ENCODE assay signal across 17 mouse cellular contexts in genomic region chr6:147954253-147954652, GRCm38 (mm10).
DNase-seq lines count a peak whose midpoint lies in the region; ATAC-seq and TF ChIP-seq lines count a peak whose summit lies in the region.
"Had no signal": no experiment of that assay in that cellular context is flagged by ENCODE, and none has a peak within 500 bp of the region (broad histone marks: within the 10 kb centered on the region; RNA-seq: fewer than 3 reads in every experiment).

No protein-coding gene starts in this region.

- dilution Hi-C loops in CH12.LX (cut with MboI; ENCODE audit: extremely low pct_ligation_motif_present, extremely low pct_unique_long_range_greater_than_20kb, low sequenced_read_pairs) = no loop called here

- in situ Hi-C loops in CH12.LX (cut with MboI; ENCODE audit: low pct_ligation_motif_present, low pct_unique_long_range_greater_than_20kb, low sequenced_read_pairs) = no loop called here

- H3K27ac ChIP-seq in liver, embryonic 15.5 days (replicated peaks) = 0 out of 2 replicates have a peak overlapping the region, but pooled peaks have one; percentile 3
- peak overlapping the region; percentile 25; the same call in 1 of the 2 replicates for H3K27ac ChIP-seq in CH12.LX (ENCODE audit: insufficient read depth, low read depth)
- H3K27ac ChIP-seq in intestine, embryonic 16.5 days (ENCODE audit: low read length) = peak overlapping the region; percentile 70
- H3K27ac ChIP-seq: embryonic facial prominence, embryonic 10.5 days; forebrain, embryonic 13.5 days; hindbrain, embryonic 10.5 days; hindbrain, embryonic 14.5 days had no signal

- no peak overlapping the region for H3K4me2 ChIP-seq in liver, embryonic 15.5 days
- H3K4me2 ChIP-seq in CH12.LX (ENCODE audit: insufficient read depth, low read depth, poor library complexity, severe bottlenecking) = no peak overlapping the region
- H3K4me2 ChIP-seq in intestine, embryonic 16.5 days (ENCODE audit: low read depth, low read length) = no peak overlapping the region
- H3K4me2 ChIP-seq: forebrain, embryonic 13.5 days; heart, embryonic 12.5 days; hindbrain, embryonic 14.5 days had no signal

- no peak for DNase-seq in liver
- DNase-seq in CH12.LX (ENCODE audit: extremely low read depth) = peak; percentile 39
- no peak for DNase-seq in MN1 (ENCODE audit: low spot score)
- no peak for DNase-seq in layer of hippocampus, postnatal 10 days (ENCODE audit: low spot score in 2 of 2)
- DNase-seq in adrenal gland, postnatal 10 days = no peak
- DNase-seq: cerebellum, adult 18-20 months; cerebellum, adult 9-11 months; cerebellum, postnatal 36 days; forebrain, postnatal 0 days; gastrocnemius, postnatal 14 days had no signal

- H3K4me3 ChIP-seq in liver, embryonic 15.5 days (replicated peaks) = no peak overlapping the region
- no peak overlapping the region for H3K4me3 ChIP-seq in CH12.LX (replicated peaks in 1 of 3; ENCODE audit: low read depth in 2 of 3, low read length in 2 of 3, poor library complexity in 1 of 3)
- no peak overlapping the region for H3K4me3 ChIP-seq in intestine, embryonic 16.5 days (ENCODE audit: low read length)
- H3K4me3 ChIP-seq: embryonic facial prominence, embryonic 10.5 days; forebrain, embryonic 13.5 days; heart, embryonic 12.5 days; hindbrain, embryonic 10.5 days had no signal

- H3K27me3 ChIP-seq in liver, embryonic 15.5 days = no peaks in the 10 kb centered on the region
- H3K27me3 ChIP-seq in CH12.LX (replicated peaks) = no peaks in the 10 kb centered on the region
- H3K27me3 ChIP-seq in intestine, embryonic 16.5 days (replicated peaks; ENCODE audit: control insufficient read depth, insufficient read depth, low read length) = no peaks in the 10 kb centered on the region
- H3K27me3 ChIP-seq: forebrain, embryonic 13.5 days; heart, embryonic 12.5 days had no signal

- TF ChIP-seq CTCF in CH12.LX (conservative IDR thresholded peaks at IDR 0.05 in 1 of 2, IDR thresholded peaks at IDR 0.05 in 1 of 2; ENCODE audit: low read depth in 2 of 2, low read length in 2 of 2) = no peak

- no peak overlapping the region for H3K9ac ChIP-seq in liver, embryonic 15.5 days
- no peak overlapping the region for H3K9ac ChIP-seq in CH12.LX (ENCODE audit: insufficient read depth, low read depth)
- no peak overlapping the region for H3K9ac ChIP-seq in intestine, embryonic 16.5 days (ENCODE audit: low read depth, low read length)
- H3K9ac ChIP-seq: forebrain, embryonic 13.5 days; forebrain, postnatal 0 days; heart, embryonic 12.5 days; hindbrain, embryonic 14.5 days had no signal

- no peaks in the 10 kb centered on the region for H3K9me3 ChIP-seq in liver, embryonic 15.5 days (replicated peaks)
- H3K9me3 ChIP-seq in CH12.LX (replicated peaks; ENCODE audit: low read length) = no peaks in the 10 kb centered on the region
- no peaks in the 10 kb centered on the region for H3K9me3 ChIP-seq in intestine, embryonic 16.5 days (ENCODE audit: control insufficient read depth, low read length)
- H3K9me3 ChIP-seq: embryonic facial prominence, embryonic 10.5 days; forebrain, embryonic 13.5 days; heart, embryonic 12.5 days; hindbrain, embryonic 10.5 days had no signal

- WGBS in liver, embryonic 15.5 days (ENCODE audit: insufficient replicate concordance) = 49% methylated on average over 1 of the region's 1 CpGs
- 90% methylated on average over 1 of the region's 1 CpGs for WGBS in intestine, embryonic 16.5 days

- TF ChIP-seq POLR2A in CH12.LX (IDR thresholded peaks at IDR 0.05; ENCODE audit: low read depth, low read length) = no peak

- ATAC-seq in liver, embryonic 15.5 days (ENCODE audit: insufficient read depth) = no peak
- peak; percentile 3; the same call in 1 of the 2 replicates for ATAC-seq in intestine, embryonic 16.5 days
- ATAC-seq: forebrain, embryonic 13.5 days; forebrain, postnatal 0 days had no signal

- no peaks in the 10 kb centered on the region for H3K36me3 ChIP-seq in liver, embryonic 15.5 days (replicated peaks)
- H3K36me3 ChIP-seq in CH12.LX (replicated peaks in 1 of 2; ENCODE audit: control insufficient read depth in 1 of 2, insufficient read depth in 1 of 2, low read length in 1 of 2) = no peaks in the 10 kb centered on the region
- H3K36me3 ChIP-seq in intestine, embryonic 16.5 days (ENCODE audit: control insufficient read depth, insufficient read depth, low read length) = no peaks in the 10 kb centered on the region
- H3K36me3 ChIP-seq: embryonic facial prominence, embryonic 10.5 days; heart, embryonic 12.5 days; hindbrain, embryonic 10.5 days had no signal

- no peaks in the 10 kb centered on the region for H3K79me2 ChIP-seq in CH12.LX (replicated peaks; ENCODE audit: control insufficient read depth, extremely low read depth, insufficient read depth, poor library complexity, severe bottlenecking)

- 0 out of 2 replicates have a peak, but pooled peaks cover 3% of the 10 kb centered on the region for H3K4me1 ChIP-seq in liver, embryonic 15.5 days (replicated peaks)
- peaks cover 24 to 29% of the 10 kb centered on the region in 2 experiments for H3K4me1 ChIP-seq in CH12.LX (ENCODE audit: control insufficient read depth in 1 of 2, insufficient read depth in 2 of 2)
- peaks cover 6% of the 10 kb centered on the region; the same call in 1 of the 2 replicates for H3K4me1 ChIP-seq in intestine, embryonic 16.5 days (ENCODE audit: control insufficient read depth, insufficient read depth, low read length)
- H3K4me1 ChIP-seq: forebrain, embryonic 13.5 days; heart, embryonic 12.5 days; hindbrain, embryonic 10.5 days had no signal

- TF ChIP-seq RAD21 in CH12.LX (IDR thresholded peaks at IDR 0.05; ENCODE audit: low read depth, low read length) = no peak

- peak; percentile 34; the same call in 1 of the 2 replicates for TF ChIP-seq EP300 in CH12.LX (IDR thresholded peaks at IDR 0.05; ENCODE audit: low read length)

TF ChIP-seq in CH12.LX, 34 proteins besides CTCF, POLR2A, EP300 and RAD21:
- TF ChIP-seq RCOR1 (conservative IDR thresholded peaks at IDR 0.05; ENCODE audit: low read depth, low read length) = no peak; the same call in 1 of the 2 replicates
- no peak for TF ChIP-seq SIN3A (IDR thresholded peaks at IDR 0.05; ENCODE audit: low read length)
- TF ChIP-seq ETS1 (conservative IDR thresholded peaks at IDR 0.05; ENCODE audit: low read depth, low read length) = no peak
- peak; percentile 59 for TF ChIP-seq IRF4 (IDR thresholded peaks at IDR 0.05; ENCODE audit: low read depth, low read length)
- no peak for TF ChIP-seq TBP (conservative IDR thresholded peaks at IDR 0.05; ENCODE audit: low read depth, low read length)
- TF ChIP-seq BHLHE40 (IDR thresholded peaks at IDR 0.05; ENCODE audit: low read depth, low read length) = peak; percentile 50
- TF ChIP-seq MAFK (IDR thresholded peaks at IDR 0.05; ENCODE audit: insufficient replicate concordance, low read length) = peak; percentile 75
- 0 out of 2 replicates have a peak, but pooled peaks have one; percentile 18 for TF ChIP-seq TCF12 (IDR thresholded peaks at IDR 0.05; ENCODE audit: low read depth, low read length)
- TF ChIP-seq MXI1 (IDR thresholded peaks at IDR 0.05; ENCODE audit: low read depth, low read length) = no peak
- no peak for TF ChIP-seq E2F4 (IDR thresholded peaks at IDR 0.05; ENCODE audit: insufficient replicate concordance, low read depth, low read length)
- TF ChIP-seq JUND (conservative IDR thresholded peaks at IDR 0.05; ENCODE audit: low read depth, low read length) = no peak; the same call in 1 of the 2 replicates
- TF ChIP-seq MEF2A (IDR thresholded peaks at IDR 0.05; ENCODE audit: borderline replicate concordance, low read depth, low read length) = no peak

Comparison
In these comparisons a context has a peak if more than half of its experiments do, and no peak if none do; other contexts are left out.
1. H3K27ac ChIP-seq: peak in every context shown above with its lines; median percentile 70 in intestine, embryonic 16.5 days; 25 in CH12.LX; 3 in liver, embryonic 15.5 days.